Mouse (Mus musculus): ENCODE data around the gene Bmp3. TPM values are rescaled to one million over a fixed set of nuclear protein-coding genes. Genes with fewer than 3 reads are reported as not detected.
A peak's percentile ranks its signal among the peaks of the same experiment; 100 is the strongest.

Bmp3 gene
- polyA plus RNA-seq, 1 experiment, result 1.1 TPM

DNA sequence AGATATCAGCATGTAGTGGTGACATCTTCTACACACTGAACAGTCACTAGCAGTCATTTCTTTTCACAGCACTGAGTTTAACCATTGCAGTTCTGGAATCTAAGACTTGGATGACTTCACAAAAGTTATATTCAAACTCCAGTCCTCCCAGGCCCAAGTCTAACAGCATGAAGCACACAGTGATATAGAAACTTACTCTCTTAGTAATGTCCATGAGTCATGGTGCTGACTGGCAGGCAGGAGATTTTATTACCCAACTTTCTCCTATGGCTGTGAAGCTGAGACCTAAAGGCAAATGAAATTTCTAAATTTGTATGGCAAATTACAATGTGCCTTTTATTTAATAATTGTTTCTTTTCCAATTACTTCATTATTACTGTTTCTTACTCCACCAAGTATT, 43.7 kb downstream of the Bmp3 start:
- TF ChIP-seq CTCF (conservative IDR thresholded peaks at IDR 0.05; ENCODE audit: insufficient read depth, insufficient read length, low read depth, low read length) (no peak), POLR2A (IDR thresholded peaks at IDR 0.05; ENCODE audit: low read depth, low read length) (no peak)
- Histone ChIP-seq H3K4me3 (ENCODE audit: insufficient read depth, low read depth, low read length) (no peak overlapping the region), H3K4me1 (ENCODE audit: control insufficient read depth, insufficient read depth, low read length) (no peaks in the 10 kb centered on the region), H3K27me3 (replicated peaks; ENCODE audit: control insufficient read depth, insufficient read depth, low read length) (no peaks in the 10 kb centered on the region), H3K27ac (ENCODE audit: insufficient read depth, low read depth, low read length) (no peak overlapping the region), H3K36me3 (ENCODE audit: control insufficient read depth, insufficient read depth, low read length) (no peaks in the 10 kb centered on the region)
- DNase-seq, result no peak

GRCm38 (mm10) chr5:98900926-98901325, 46.7 kb downstream of the Bmp3 start:
- DNase-seq, result no peak
- TF ChIP-seq CTCF (conservative IDR thresholded peaks at IDR 0.05; ENCODE audit: insufficient read depth, insufficient read length, low read depth, low read length) (no peak), POLR2A (IDR thresholded peaks at IDR 0.05; ENCODE audit: low read depth, low read length) (no peak)
- Histone ChIP-seq H3K4me3 (ENCODE audit: insufficient read depth, low read depth, low read length) (no peak overlapping the region), H3K36me3 (ENCODE audit: control insufficient read depth, insufficient read depth, low read length) (no peaks in the 10 kb centered on the region), H3K4me1 (ENCODE audit: control insufficient read depth, insufficient read depth, low read length) (no peaks in the 10 kb centered on the region), H3K27me3 (replicated peaks; ENCODE audit: control insufficient read depth, insufficient read depth, low read length) (no peaks in the 10 kb centered on the region), H3K27ac (ENCODE audit: insufficient read depth, low read depth, low read length) (no peak overlapping the region)
- WGBS, result 70% methylated on average over 5 of the region's 5 CpGs

- TF ChIP-seq POLR2A (IDR thresholded peaks at IDR 0.05; ENCODE audit: low read depth, low read length) (no peak), CTCF (conservative IDR thresholded peaks at IDR 0.05; ENCODE audit: insufficient read depth, insufficient read length, low read depth, low read length) (peak; percentile 25; the same call in 1 of the 2 replicates)
- peak; percentile 42 for DNase-seq
- Histone ChIP-seq H3K4me1 (ENCODE audit: control insufficient read depth, insufficient read depth, low read length) (no peaks in the 10 kb centered on the region), H3K4me3 (ENCODE audit: insufficient read depth, low read depth, low read length) (no peak overlapping the region), H3K27ac (ENCODE audit: insufficient read depth, low read depth, low read length) (no peak overlapping the region), H3K27me3 (replicated peaks; ENCODE audit: control insufficient read depth, insufficient read depth, low read length) (no peaks in the 10 kb centered on the region), H3K36me3 (ENCODE audit: control insufficient read depth, insufficient read depth, low read length) (no peaks in the 10 kb centered on the region)
- WGBS, result 42% methylated on average over 4 of the region's 4 CpGs
These were observed 48.1 kb downstream of the Bmp3 start for GRCm38 (mm10) chr5:98902339-98902738.

GRCm38 (mm10) chr5:98918716-98919115, 64.5 kb downstream of the Bmp3 start:
- Histone ChIP-seq H3K27me3 (replicated peaks; ENCODE audit: control insufficient read depth, insufficient read depth, low read length) (no peaks in the 10 kb centered on the region), H3K36me3 (ENCODE audit: control insufficient read depth, insufficient read depth, low read length) (no peaks in the 10 kb centered on the region), H3K27ac (ENCODE audit: insufficient read depth, low read depth, low read length) (no peak overlapping the region), H3K4me3 (ENCODE audit: insufficient read depth, low read depth, low read length) (no peak overlapping the region), H3K4me1 (ENCODE audit: control insufficient read depth, insufficient read depth, low read length) (no peaks in the 10 kb centered on the region)
- 91% methylated on average over 5 of the region's 5 CpGs for WGBS
- no peak for DNase-seq
- TF ChIP-seq CTCF (conservative IDR thresholded peaks at IDR 0.05; ENCODE audit: insufficient read depth, insufficient read length, low read depth, low read length), result no peak

DNA sequence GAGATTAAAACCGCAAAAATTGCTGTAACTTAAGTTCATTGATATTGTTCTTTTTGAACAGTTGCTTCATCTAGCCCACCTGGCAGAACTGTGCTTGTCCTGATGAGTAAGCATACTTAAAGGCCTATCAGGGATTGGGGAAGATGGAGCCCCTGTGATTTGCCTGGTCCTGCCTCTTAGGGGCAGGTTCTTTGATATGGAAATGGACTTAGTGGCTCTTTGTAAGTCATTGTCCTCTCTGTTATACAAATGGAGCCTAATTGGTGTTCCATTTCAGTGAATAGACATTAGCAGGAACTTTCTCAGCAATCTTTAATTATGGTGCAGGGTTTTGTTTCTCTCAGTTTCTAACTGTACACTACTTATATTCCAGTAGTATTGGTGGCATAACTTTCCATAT, 67.4 kb downstream of the Bmp3 start:
- no peaks in the 10 kb centered on the region for H3K4me1 ChIP-seq (ENCODE audit: control insufficient read depth, insufficient read depth, low read length)
- DNase-seq, result no peak
- H3K27me3 ChIP-seq (replicated peaks; ENCODE audit: control insufficient read depth, insufficient read depth, low read length), result no peaks in the 10 kb centered on the region
- H3K36me3 ChIP-seq (ENCODE audit: control insufficient read depth, insufficient read depth, low read length), result no peaks in the 10 kb centered on the region
- no peak for TF ChIP-seq CTCF (conservative IDR thresholded peaks at IDR 0.05; ENCODE audit: insufficient read depth, insufficient read length, low read depth, low read length)
- TF ChIP-seq POLR2A (IDR thresholded peaks at IDR 0.05; ENCODE audit: low read depth, low read length), result no peak
- WGBS, result 81% methylated on average over 1 of the region's 1 CpGs
- no peak overlapping the region for H3K4me3 ChIP-seq (ENCODE audit: insufficient read depth, low read depth, low read length)
- no peak overlapping the region for H3K27ac ChIP-seq (ENCODE audit: insufficient read depth, low read depth, low read length)

- no peaks in the 10 kb centered on the region for H3K36me3 ChIP-seq (ENCODE audit: control insufficient read depth, insufficient read depth, low read length)
- no peak for DNase-seq
- 85% methylated on average over 3 of the region's 3 CpGs for WGBS
These were observed 68.7 kb downstream of the Bmp3 start for GRCm38 (mm10) chr5:98922921-98923320.

More at GRCm38 (mm10) chr5:98922921-98923320, 68.7 kb downstream of the Bmp3 start:
- H3K4me3 ChIP-seq (ENCODE audit: insufficient read depth, low read depth, low read length), result no peak overlapping the region
- no peaks in the 10 kb centered on the region for H3K27me3 ChIP-seq (replicated peaks; ENCODE audit: control insufficient read depth, insufficient read depth, low read length)
- H3K27ac ChIP-seq (ENCODE audit: insufficient read depth, low read depth, low read length), result no peak overlapping the region
- no peaks in the 10 kb centered on the region for H3K4me1 ChIP-seq (ENCODE audit: control insufficient read depth, insufficient read depth, low read length)
- no peak for TF ChIP-seq POLR2A (IDR thresholded peaks at IDR 0.05; ENCODE audit: low read depth, low read length)
- TF ChIP-seq CTCF (conservative IDR thresholded peaks at IDR 0.05; ENCODE audit: insufficient read depth, insufficient read length, low read depth, low read length), result no peak

Other genes with a start within 250 kb of the Bmp3 start
- gene Prkg2, start 182.9 kb downstream of the Bmp3 start, polyA plus RNA-seq (2012; rRNA removed), result 0.17 and 0.39 TPM in 2 replicates

Measured in kidney, adult 2 months (tissue).